Mouse (Mus musculus): Measurements from ENCODE around the gene Pxylp1. TPM values are rescaled to one million over a fixed set of nuclear protein-coding genes. Genes with fewer than 3 reads are reported as not detected.

The Pxylp1 gene
- polyA plus RNA-seq, 1 experiment from 2014 or later = 41.3 TPM

GRCm38 (mm10) chr9:96859027-96859426, 33.4 kb downstream of the Pxylp1 start:
- Histone ChIP-seq H3K36me3 (ENCODE audit: control insufficient read depth, insufficient read depth, low read length) (0 out of 2 replicates have a peak, but pooled peaks cover 4% of the 10 kb centered on the region), H3K4me3 (ENCODE audit: control insufficient read depth in 1 of 2, insufficient read depth in 1 of 2, low read depth in 1 of 2, low read length in 2 of 2) (no peak overlapping the region), H3K9me3 (ENCODE audit: control insufficient read depth, low read length) (no peaks in the 10 kb centered on the region), H3K27me3 (ENCODE audit: control insufficient read depth, insufficient read depth, low read length) (no peaks in the 10 kb centered on the region), H3K9ac (ENCODE audit: low read length) (no peak overlapping the region), H3K4me1 (ENCODE audit: control insufficient read depth in 2 of 2, insufficient read depth in 2 of 2, low read length in 2 of 2) (peaks cover 35 to 49% of the 10 kb centered on the region in 2 experiments), H3K4me2 (ENCODE audit: low read length) (no peak overlapping the region), H3K27ac (replicated peaks in 1 of 2; ENCODE audit: control insufficient read depth in 1 of 2, insufficient read depth in 1 of 2, low read depth in 2 of 2, low read length in 2 of 2) (no peak overlapping the region)
- no peak for ATAC-seq (ENCODE audit: insufficient number of reproducible peaks, insufficient read depth, low FRiP score, low read depth)
- 39% methylated on average over 2 of the region's 2 CpGs for WGBS

- Histone ChIP-seq H3K4me2 (ENCODE audit: low read length) (no peak overlapping the region), H3K27me3 (ENCODE audit: control insufficient read depth, insufficient read depth, low read length) (no peaks in the 10 kb centered on the region), H3K36me3 (ENCODE audit: control insufficient read depth, insufficient read depth, low read length) (0 out of 2 replicates have a peak, but pooled peaks cover 4% of the 10 kb centered on the region), H3K27ac (replicated peaks in 1 of 2; ENCODE audit: control insufficient read depth in 1 of 2, insufficient read depth in 1 of 2, low read depth in 2 of 2, low read length in 2 of 2) (no peak overlapping the region), H3K4me1 (ENCODE audit: control insufficient read depth in 2 of 2, insufficient read depth in 2 of 2, low read length in 2 of 2) (peaks cover 28 to 40% of the 10 kb centered on the region in 2 experiments), H3K4me3 (ENCODE audit: control insufficient read depth in 1 of 2, insufficient read depth in 1 of 2, low read depth in 1 of 2, low read length in 2 of 2) (no peak overlapping the region), H3K9me3 (ENCODE audit: control insufficient read depth, low read length) (no peaks in the 10 kb centered on the region), H3K9ac (ENCODE audit: low read length) (no peak overlapping the region)
- ATAC-seq (ENCODE audit: insufficient number of reproducible peaks, insufficient read depth, low FRiP score, low read depth) = no peak
- 34% methylated on average over 4 of the region's 4 CpGs for WGBS
Measured at GRCm38 (mm10) chr9:96857838-96858237, 34.6 kb downstream of the Pxylp1 start.

DNA sequence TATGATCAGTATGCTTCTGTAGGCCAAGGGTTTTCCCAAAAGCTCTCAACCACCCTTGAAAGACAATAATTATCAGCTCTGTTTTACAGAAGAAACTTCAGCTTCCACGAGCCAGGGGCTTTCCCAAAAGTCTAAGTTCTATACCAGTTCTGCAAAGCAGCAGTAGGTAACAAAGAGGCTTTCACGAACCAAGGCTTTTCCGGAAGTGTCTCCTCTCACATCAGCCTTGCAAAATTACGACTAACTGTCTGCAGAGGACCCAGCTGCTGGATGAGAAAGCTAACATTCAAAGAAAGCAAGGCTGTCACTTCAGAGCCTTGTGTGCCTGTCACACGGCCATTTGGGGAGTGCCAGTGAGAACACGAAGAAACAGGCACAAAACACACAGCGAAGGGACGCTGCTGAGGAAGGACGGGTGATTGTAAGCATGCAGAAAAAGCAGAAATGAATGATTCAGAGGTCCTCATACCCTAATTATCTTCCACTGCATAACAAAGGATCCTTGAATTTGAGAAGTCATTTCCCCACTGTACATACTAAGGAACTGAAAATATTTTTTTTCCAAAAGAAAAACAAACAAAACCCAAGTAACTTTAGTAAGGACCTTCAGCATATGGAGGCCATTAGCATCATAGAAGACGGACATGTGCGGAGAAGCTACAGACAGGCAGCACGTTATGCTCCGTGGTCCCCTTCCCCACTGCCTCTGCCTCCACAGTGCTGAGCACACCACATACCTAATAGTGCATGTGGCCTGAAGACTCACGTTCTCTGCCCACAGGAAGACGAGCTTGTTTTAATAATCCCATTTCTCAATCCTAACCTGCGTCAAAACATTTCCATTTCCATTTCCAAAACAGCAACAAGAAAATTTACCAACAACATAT, 38.9 kb downstream of the Pxylp1 start:
- no peaks in the 10 kb centered on the region for H3K9me3 ChIP-seq (ENCODE audit: control insufficient read depth, low read length)
- no peak for ATAC-seq (ENCODE audit: insufficient number of reproducible peaks, insufficient read depth, low FRiP score, low read depth)
- no peak overlapping the region for H3K27ac ChIP-seq (replicated peaks in 1 of 2; ENCODE audit: control insufficient read depth in 1 of 2, insufficient read depth in 1 of 2, low read depth in 2 of 2, low read length in 2 of 2)
- no peak overlapping the region for H3K9ac ChIP-seq (ENCODE audit: low read length)
- H3K4me3 ChIP-seq (ENCODE audit: control insufficient read depth in 1 of 2, insufficient read depth in 1 of 2, low read depth in 1 of 2, low read length in 2 of 2) = no peak overlapping the region
- no peak overlapping the region for H3K4me2 ChIP-seq (ENCODE audit: low read length)
- peaks cover 5 to 9% of the 10 kb centered on the region in 2 experiments; a peak in 2 of 4 replicates for H3K4me1 ChIP-seq (ENCODE audit: control insufficient read depth in 2 of 2, insufficient read depth in 2 of 2, low read length in 2 of 2)
- WGBS = 83% methylated on average over 16 of the region's 16 CpGs
- no peaks in the 10 kb centered on the region for H3K27me3 ChIP-seq (ENCODE audit: control insufficient read depth, insufficient read depth, low read length)
- 0 out of 2 replicates have a peak, but pooled peaks cover 4% of the 10 kb centered on the region for H3K36me3 ChIP-seq (ENCODE audit: control insufficient read depth, insufficient read depth, low read length)

DNA sequence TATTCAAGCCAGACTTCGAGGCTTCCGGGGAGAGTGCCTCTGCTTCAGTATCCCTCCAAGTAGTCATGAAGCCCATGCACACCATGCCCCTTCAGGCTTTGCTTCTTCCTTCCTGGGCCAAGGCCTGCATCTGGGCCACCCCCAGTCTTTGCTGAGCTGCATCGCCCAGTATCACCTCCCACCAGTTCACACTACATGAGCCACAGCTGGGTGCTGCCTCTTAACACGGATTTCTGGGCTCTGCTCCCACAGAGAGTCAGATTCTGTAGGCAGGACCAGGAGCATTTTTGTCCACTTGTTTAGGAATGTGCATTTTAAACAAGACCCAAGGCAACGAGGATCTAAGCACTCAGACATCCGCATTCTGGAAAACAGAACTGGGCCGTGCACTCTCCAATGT, 40.8 kb downstream of the Pxylp1 start:
- Histone ChIP-seq H3K36me3 (ENCODE audit: control insufficient read depth, insufficient read depth, low read length) (0 out of 2 replicates have a peak, but pooled peaks cover 4% of the 10 kb centered on the region), H3K9me3 (ENCODE audit: control insufficient read depth, low read length) (no peaks in the 10 kb centered on the region), H3K27ac (replicated peaks in 1 of 2; ENCODE audit: control insufficient read depth in 1 of 2, insufficient read depth in 1 of 2, low read depth in 2 of 2, low read length in 2 of 2) (no peak overlapping the region), H3K4me1 (ENCODE audit: control insufficient read depth in 2 of 2, insufficient read depth in 2 of 2, low read length in 2 of 2) (no peaks in the 10 kb centered on the region), H3K9ac (ENCODE audit: low read length) (no peak overlapping the region), H3K4me2 (ENCODE audit: low read length) (no peak overlapping the region), H3K27me3 (ENCODE audit: control insufficient read depth, insufficient read depth, low read length) (no peaks in the 10 kb centered on the region), H3K4me3 (ENCODE audit: control insufficient read depth in 1 of 2, insufficient read depth in 1 of 2, low read depth in 1 of 2, low read length in 2 of 2) (no peak overlapping the region)
- no peak for ATAC-seq (ENCODE audit: insufficient number of reproducible peaks, insufficient read depth, low FRiP score, low read depth)
- 67% methylated on average over 7 of the region's 7 CpGs for WGBS

DNA sequence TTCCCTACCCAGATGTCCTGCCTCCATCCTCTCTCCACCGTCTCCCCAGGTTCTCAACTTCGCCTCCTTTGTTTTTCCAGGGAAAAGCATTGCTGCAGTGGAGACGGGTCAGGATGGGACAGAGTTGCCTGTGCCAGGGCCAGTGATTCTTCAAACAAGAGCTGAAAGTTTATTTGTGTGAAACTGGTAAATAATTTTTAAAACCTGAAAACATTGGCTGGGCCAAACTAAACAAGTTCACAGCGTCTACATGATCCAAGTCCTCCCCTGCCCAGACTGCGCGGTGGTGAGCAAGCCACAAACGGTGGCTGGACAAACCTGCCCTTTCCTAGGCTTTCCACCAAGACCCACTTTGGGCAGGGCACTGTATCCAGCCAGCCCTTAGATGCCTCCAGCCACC, 41.4 kb downstream of the Pxylp1 start:
- Histone ChIP-seq H3K4me1 (ENCODE audit: control insufficient read depth in 2 of 2, insufficient read depth in 2 of 2, low read length in 2 of 2) (no peaks in the 10 kb centered on the region), H3K4me2 (ENCODE audit: low read length) (no peak overlapping the region), H3K9me3 (ENCODE audit: control insufficient read depth, low read length) (no peaks in the 10 kb centered on the region), H3K4me3 (ENCODE audit: control insufficient read depth in 1 of 2, insufficient read depth in 1 of 2, low read depth in 1 of 2, low read length in 2 of 2) (no peak overlapping the region), H3K27ac (replicated peaks in 1 of 2; ENCODE audit: control insufficient read depth in 1 of 2, insufficient read depth in 1 of 2, low read depth in 2 of 2, low read length in 2 of 2) (no peak overlapping the region), H3K9ac (ENCODE audit: low read length) (no peak overlapping the region), H3K27me3 (ENCODE audit: control insufficient read depth, insufficient read depth, low read length) (no peaks in the 10 kb centered on the region), H3K36me3 (ENCODE audit: control insufficient read depth, insufficient read depth, low read length) (0 out of 2 replicates have a peak, but pooled peaks cover 4% of the 10 kb centered on the region)
- 84% methylated on average over 7 of the region's 7 CpGs for WGBS
- ATAC-seq (ENCODE audit: insufficient number of reproducible peaks, insufficient read depth, low FRiP score, low read depth) = no peak

- H3K9ac ChIP-seq (ENCODE audit: low read length) = no peak overlapping the region
- H3K36me3 ChIP-seq (ENCODE audit: control insufficient read depth, insufficient read depth, low read length) = no peaks in the 10 kb centered on the region
- WGBS = 65% methylated on average over 5 of the region's 5 CpGs
- no peak overlapping the region for H3K4me2 ChIP-seq (ENCODE audit: low read length)
- H3K27ac ChIP-seq (replicated peaks in 1 of 2; ENCODE audit: control insufficient read depth in 1 of 2, insufficient read depth in 1 of 2, low read depth in 2 of 2, low read length in 2 of 2) = no peak overlapping the region
- H3K4me1 ChIP-seq (ENCODE audit: control insufficient read depth in 2 of 2, insufficient read depth in 2 of 2, low read length in 2 of 2) = peaks cover 2 to 7% of the 10 kb centered on the region in 2 experiments; a peak in 3 of 4 replicates
- no peak for ATAC-seq (ENCODE audit: insufficient number of reproducible peaks, insufficient read depth, low FRiP score, low read depth)
- H3K9me3 ChIP-seq (ENCODE audit: control insufficient read depth, low read length) = no peaks in the 10 kb centered on the region
- H3K27me3 ChIP-seq (ENCODE audit: control insufficient read depth, insufficient read depth, low read length) = no peaks in the 10 kb centered on the region
- no peak overlapping the region for H3K4me3 ChIP-seq (ENCODE audit: control insufficient read depth in 1 of 2, insufficient read depth in 1 of 2, low read depth in 1 of 2, low read length in 2 of 2)
Measured at GRCm38 (mm10) chr9:96849012-96849411, 43.5 kb downstream of the Pxylp1 start.

DNA sequence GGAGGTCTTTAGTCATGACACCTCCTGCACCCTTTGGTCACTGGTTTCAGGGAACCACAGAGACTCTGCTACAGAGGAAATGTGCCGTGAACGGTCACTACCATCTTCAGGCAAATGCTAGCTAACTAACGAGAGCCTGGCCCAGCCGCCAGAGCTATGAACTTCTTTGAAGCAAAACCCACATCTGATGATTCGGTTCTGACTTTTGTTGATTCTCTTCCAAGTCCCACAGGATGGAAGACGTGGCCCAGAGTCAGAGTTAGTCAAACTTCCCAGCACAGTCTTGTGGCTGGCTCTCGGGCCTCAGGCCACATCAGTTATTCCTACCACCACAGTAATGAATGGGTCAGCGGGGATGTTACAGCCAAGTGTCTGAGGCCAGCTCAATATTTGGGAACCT, 46.1 kb downstream of the Pxylp1 start:
- WGBS = 91% methylated on average over 8 of the region's 8 CpGs
- Histone ChIP-seq H3K4me2 (ENCODE audit: low read length) (no peak overlapping the region), H3K27me3 (ENCODE audit: control insufficient read depth, insufficient read depth, low read length) (no peaks in the 10 kb centered on the region), H3K4me1 (ENCODE audit: control insufficient read depth in 2 of 2, insufficient read depth in 2 of 2, low read length in 2 of 2) (peaks cover 2 to 7% of the 10 kb centered on the region in 2 experiments; a peak in 3 of 4 replicates), H3K9me3 (ENCODE audit: control insufficient read depth, low read length) (0 out of 2 replicates have a peak, but pooled peaks cover 5% of the 10 kb centered on the region), H3K9ac (ENCODE audit: low read length) (no peak overlapping the region), H3K36me3 (ENCODE audit: control insufficient read depth, insufficient read depth, low read length) (0 out of 2 replicates have a peak, but pooled peaks cover 4% of the 10 kb centered on the region), H3K27ac (replicated peaks in 1 of 2; ENCODE audit: control insufficient read depth in 1 of 2, insufficient read depth in 1 of 2, low read depth in 2 of 2, low read length in 2 of 2) (no peak overlapping the region), H3K4me3 (ENCODE audit: control insufficient read depth in 1 of 2, insufficient read depth in 1 of 2, low read depth in 1 of 2, low read length in 2 of 2) (no peak overlapping the region)
- ATAC-seq (ENCODE audit: insufficient number of reproducible peaks, insufficient read depth, low FRiP score, low read depth) = no peak

Data from heart, embryonic 14.5 days (tissue).